Mouse (Mus musculus) kidney, adult 2 months (tissue): ENCODE measurements at regions not wholly inside any gene's neighbourhood (a gene's known extent, or its start where the extent isn't known, plus 50 kb on each side); places are given as distances from the start of the nearest gene placed in this dataset.

Experiments used
- CTCF ChIP-seq: fragments of 200-500 bp; conservative IDR thresholded peaks from 2 replicates; pipeline ENCODE4 v1.5.1; 2011; ENCODE audit warnings: low read depth, mild to moderate bottlenecking, control low read depth, low read length, moderate library complexity, mixed read lengths; ENCODE audit not compliant: insufficient read depth, insufficient read length
- POLR2A ChIP-seq: fragments of 200-500 bp; IDR thresholded peaks from one replicate; pipeline ENCODE4 v1.6.1; 2011; ENCODE audit warnings: low read depth, low read length, control low read depth

DNA sequence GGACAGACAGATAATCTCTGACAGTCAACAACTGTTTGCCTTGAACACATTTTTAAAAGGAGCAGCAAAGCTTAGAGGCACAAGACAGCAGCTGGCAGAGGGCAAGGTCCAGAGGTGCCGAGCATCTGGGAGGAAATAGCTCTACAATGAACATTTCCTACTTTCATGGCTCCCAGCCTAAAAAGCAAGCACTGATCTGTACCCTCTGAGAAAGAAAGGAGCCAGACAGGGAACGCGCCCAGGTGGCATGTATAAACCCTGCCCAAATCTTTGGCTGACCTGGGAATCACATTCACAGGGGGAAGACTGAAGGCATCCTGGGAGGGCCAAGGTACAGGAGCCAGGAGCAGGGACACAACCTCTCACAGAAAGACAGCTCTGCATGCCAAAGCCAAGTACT lies 371.2 kb upstream of the Tbx3 start:
- TF ChIP-seq CTCF: no peak
- no peak for TF ChIP-seq POLR2A
